Mouse (Mus musculus) monocyte, adult 5-6 weeks (primary cell): ENCODE data around the gene 1110008P14Rik. TPM values are rescaled to one million over a fixed set of nuclear protein-coding genes. Genes with fewer than 3 reads are reported as not detected.

ENCODE experiments used
- ATAC-seq: fragments of 153-309, 156-312 bp; replicated peaks from 2 replicates; pipeline ENCODE4 v1.8.0; 2017; ENCODE audit warnings: mild to moderate bottlenecking; ENCODE audit not compliant: low TSS enrichment, insufficient number of reproducible peaks, severe bottlenecking, poor library complexity, low FRiP score
- total RNA-seq: library from RNA; stranded (forward); fragments of 200-1000, 200-491, 200-594 nt; gene quantifications from 3 replicates; pipeline ENCODE4 v1.2.3, GENCODE M21; 2017

The 1110008P14Rik gene
- total RNA-seq, 1 experiment from 2014 or later, result 9.7 TPM

DNA sequence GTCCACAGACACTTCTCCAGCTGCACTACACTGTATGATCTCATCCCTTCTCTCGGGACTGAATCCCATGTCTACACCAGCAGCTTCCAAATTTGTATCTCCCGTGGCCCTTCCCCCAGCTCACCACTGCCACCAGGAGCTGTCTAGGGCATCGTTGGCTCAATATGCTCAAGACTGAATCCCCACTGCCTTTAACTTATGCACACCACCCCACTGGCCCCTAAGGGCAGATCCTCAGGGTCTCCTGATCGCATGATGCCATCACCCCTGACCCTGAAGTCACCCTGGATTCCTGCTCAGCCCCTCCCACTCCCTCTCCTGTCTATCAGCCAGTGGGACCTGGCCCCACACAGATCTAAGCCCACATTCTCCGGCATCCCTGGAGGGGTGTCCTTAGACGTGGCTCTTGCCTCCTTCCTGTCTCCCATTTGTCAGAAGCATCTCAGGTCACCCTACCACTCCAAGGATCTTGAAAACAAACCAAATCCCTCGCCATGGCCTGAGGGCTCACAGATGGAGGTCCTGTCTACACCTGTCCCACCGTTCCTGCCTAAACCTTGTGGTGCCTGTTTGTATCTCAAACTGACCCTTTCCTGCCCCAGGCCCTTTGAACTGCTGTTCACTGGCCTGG, 32.0 kb downstream of the 1110008P14Rik start:
- ATAC-seq, result no peak

DNA sequence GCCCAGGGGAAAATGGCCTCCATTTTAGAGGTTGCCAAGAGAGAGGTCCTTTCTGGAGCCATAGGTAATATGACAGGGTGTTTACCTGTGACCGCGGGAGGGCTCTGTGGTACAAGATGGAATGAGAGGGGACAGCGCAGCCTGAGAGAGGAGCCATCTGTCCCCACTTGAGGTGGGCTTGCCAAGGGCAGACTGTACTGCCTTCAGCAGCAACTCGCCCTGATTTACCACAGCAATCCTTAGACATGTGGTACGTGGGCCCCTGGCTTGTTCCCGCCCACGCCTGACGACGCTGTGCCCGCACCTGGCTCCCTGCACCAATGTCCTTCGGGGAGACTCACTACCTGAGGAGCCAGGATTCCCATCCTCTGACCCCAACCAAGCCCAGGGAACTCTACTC, 33.4 kb downstream of the 1110008P14Rik start:
- ATAC-seq, result no peak

DNA sequence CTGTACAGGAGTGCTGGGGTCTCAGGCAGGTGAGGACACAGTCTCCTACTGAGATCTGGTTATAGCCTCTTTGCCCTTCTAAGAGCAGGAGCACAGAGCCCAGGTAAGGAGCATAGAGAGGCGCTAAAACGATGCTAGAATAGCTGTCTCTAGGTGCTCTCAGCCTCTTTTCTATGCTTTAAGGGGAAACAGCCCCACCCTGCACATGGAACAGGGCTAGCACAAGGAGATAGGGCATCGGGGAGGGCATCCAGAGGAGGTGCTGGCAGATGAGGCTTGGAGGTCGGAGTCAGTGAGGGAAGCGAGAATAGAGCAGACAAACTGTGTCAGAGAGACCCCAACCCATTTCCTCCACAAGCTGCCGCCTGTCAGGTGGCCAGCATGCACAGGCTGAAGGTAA, 34.7 kb downstream of the 1110008P14Rik start:
- ATAC-seq, result no peak

DNA sequence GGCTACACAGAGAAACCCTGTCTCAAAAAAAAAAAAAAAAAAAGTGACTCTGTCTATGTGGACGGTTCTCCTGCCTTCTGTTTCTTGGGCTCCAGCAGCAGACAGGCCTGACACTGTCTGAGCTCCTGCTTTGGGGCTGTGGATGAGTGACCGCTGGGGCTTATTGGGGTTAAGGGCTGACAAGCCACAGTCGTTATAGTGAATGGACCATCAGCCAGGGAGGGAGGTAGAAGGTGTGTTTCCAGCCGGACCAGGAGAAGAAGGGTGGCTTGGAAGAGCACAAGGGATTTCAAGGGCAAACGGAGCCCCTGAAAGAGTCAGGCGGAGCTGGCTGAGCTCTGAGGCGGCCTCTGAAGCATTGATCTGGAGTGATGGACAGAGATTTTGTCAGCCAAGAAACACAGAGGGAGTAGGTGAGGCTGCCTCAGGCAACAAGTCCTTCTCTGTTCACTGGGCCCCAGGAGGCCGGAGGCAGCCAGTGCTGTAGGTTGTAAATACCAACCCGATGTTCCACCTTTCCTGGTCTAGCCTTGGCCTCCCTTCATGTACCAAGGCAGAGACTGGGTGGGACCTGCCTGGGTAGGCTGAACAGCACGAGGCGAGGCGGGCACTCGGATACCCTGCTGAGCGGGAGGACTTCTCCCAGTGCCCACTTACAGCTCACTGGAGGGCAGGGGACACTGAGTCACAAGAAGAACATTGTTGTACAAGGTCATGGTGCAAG, 37.0 kb downstream of the 1110008P14Rik start:
- ATAC-seq, result no peak

DNA sequence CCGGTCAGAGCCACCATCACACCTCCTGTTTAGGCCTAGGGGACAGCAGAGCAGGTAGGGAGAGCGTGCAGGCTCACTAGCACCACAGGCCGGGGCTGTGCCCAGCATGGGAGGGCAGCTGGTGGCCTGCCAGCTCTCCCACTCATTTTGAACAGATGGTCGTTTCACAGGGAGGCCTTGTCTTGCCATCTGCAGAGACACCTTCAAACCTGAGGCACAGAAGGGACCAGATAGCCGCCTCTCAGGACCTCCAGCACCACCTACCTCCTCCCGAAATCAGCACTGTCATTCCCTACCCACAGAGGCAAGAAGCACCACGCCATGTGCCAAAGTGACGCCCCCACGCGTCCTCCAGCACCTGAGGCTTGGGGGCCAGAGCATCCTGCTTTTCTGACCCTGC, 37.7 kb downstream of the 1110008P14Rik start:
- no peak for ATAC-seq

DNA sequence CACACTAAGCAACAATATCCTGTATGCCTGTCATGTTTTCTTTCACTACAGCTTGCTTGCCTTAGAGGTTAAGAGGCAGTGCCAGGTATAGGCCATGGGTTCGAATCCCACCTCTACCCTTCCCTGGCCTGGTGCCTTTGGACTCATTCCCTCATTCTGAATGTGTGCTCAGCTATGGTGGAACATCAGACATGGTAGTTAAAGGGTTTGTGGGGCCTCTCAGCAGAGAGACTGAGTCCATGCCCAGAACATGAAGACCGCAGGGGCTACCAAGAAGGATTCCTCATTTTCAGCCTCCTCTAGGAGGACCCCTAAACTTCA, 38.4 kb downstream of the 1110008P14Rik start:
- no peak for ATAC-seq

DNA sequence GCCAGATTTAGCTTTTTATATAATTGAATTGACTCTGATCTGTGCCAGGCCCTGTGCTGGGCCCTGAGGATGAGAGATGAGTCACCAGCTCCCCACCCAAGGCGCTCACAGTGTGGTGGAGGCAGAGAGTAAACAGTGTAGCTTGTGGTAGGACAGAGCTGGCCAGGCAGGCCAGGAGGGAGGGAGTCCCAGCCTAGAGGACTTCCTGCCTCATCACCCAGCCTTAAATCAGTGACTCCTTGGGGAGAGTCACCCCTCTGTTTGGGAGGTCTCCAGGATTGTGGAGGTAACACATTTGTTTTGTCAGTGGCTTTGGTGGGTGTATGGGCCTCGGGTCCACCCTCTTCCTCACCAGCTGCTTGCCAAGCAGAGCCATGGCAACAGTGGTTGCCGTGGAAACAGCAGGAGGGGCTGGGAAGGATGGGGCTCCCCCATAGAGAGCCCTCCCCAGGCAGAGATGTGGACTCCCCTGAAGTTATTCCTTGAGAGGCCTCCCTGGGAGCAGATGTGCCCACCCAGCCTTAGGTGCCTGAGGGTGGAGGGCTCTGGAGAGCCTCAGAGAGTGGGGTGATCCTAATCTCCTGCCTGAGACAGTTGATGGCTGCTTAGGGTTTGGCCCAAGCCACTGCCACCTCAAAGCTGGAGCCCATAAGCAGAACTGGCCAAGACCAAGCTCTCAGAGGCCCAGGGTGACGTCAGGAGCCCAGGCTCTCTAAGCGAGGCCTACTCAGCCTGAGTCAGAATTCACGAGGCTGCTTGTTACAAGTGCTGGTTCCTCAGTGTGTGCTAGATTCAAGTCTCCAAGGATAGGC, 39.0 kb downstream of the 1110008P14Rik start:
- ATAC-seq, result no peak

DNA sequence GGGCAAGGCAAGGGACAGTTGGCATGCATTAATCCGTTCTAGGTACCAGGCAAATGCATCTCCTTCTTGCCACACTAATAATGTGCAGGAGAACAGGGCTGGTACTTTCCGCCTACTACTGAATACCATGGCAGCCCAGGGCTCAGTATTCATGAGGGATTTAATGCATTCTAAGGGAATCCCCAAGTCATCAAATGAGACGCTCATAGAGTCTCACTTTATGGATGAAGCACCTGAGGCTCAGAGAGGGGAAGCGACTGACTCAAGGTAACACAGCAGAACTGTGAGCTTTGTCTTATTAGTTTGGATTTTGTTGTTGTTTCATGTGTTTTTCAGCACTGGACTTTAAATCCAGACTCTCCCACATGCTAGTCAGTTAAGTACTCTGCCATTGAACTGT, 39.7 kb downstream of the 1110008P14Rik start:
- ATAC-seq, result no peak

DNA sequence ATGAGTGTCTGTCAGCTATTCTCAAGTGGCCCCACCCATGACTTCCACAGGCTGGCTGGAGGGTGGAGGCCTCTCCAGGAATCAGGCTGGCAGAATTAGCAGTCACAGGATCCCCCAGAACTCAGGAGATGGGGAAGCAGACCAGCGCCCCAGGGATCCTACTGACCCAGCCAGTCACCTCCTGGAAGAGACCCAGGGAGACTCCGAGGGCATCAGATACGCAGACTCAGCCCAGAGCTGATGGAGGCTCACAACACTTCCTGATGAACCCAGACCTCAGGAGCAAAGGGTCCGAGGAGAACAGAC, 40.2 kb downstream of the 1110008P14Rik start:
- ATAC-seq, result no peak

DNA sequence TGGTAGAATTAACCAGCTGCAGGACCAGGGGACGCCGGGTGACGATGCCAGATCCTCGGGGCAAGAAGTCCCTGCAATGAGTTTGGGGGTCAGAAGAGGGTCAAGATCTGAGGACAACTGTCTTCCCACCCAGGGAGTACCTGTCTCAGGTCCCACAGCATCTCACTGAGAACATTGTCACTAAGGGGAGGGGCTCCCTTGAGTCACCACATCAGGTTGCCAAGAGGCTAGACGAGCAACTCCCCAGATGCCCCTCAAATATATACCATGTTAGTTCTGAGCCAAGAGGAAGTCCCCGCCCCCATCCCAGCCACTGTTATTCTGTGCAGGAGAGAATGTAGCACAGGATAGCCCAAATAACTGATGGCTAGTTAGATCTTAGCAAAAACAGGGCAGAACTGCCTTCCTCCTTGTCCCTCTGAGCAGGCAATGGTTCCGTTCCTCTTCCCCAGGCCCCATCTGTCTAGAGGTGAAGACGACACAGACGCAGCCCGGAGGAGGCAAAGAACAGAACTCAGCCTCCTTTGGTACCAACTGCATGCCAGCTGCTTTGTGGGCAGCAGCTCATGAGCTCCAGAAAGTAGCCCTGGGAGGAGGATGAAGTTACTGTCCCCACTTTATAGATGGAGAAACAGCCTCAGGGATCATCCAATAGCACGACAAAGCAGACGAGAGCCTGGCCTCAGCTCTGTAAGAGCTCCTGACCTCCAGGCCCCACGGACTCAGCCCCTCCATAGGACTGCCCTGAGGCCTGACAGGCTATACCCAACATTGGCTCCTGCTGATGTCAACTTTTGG, 40.7 kb downstream of the 1110008P14Rik start:
- ATAC-seq, result no peak

DNA sequence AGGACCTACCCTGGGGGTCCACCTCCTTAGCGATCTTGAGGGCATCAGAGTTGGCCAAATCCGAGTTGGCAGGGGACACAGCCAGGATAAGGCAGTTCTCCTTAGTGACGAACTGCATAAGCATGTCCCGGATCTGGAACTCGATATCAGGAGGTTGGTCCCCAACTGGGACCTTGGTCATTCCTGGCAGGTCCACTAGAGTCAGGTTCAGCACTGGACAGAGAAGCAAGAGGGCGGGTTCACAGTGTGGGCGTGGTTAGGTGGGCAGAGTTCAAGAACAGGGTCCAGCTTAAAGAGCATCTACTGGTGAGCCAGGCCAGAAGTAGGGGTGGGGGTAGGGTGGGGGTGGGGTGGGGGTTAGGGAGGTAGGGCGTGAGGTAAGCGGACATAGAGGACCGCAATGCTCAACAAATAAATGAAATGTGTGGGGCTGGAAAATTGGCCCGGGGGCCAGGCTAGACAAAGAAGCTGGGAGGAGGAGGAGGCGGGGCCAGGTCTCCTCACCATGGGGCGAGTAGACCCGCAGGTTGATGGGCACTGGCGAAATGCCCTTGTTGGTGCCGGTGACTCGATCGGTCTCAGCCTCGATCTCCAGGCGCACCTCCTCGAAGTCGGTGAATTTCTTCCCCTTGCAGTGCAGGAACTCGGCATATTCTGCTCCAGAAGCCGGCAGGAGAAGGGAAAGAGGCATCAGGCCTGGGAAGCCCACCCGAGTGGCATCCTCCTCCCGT, 41.7 kb downstream of the 1110008P14Rik start:
- ATAC-seq, result no peak

DNA sequence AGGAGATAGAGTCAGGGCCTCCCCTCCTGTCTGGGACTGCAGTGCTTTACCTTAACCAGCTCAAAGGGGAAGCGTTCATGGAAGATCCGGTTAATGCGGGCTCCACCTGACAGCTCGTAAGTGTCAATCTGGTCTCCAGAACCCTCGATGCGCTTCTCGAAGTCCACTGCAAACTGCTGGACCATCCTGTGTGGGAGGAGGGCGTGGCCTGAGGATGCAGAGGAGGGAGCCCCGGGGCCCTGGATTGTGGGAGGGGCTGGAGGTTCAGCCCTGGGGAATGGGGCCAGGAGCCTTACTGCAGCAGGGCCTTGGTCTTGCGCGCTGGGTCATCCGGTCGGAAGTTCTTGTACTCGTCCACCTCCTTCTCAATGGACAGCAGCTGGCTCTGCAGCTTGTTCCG, 45.9 kb downstream of the 1110008P14Rik start:
- no peak for ATAC-seq

DNA sequence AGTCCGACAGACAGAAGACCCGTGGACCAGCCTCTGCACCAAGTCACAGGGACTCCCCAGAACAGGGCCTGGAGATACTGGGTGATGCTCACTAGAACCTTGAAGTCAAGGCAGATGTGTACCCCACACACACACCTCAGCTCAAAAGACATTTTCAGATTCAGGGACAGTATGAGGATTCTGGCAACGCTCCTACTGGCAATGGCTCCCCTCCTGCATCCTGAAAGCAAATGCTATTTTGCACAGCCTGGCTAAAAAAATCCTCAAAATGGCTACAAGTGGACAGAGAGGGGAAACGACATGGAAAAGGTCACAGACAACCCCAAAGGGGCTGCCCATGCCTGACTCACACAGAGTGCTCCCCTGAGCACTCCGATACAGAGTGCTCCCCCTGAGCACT, 49.6 kb downstream of the 1110008P14Rik start:
- ATAC-seq, result no peak

DNA sequence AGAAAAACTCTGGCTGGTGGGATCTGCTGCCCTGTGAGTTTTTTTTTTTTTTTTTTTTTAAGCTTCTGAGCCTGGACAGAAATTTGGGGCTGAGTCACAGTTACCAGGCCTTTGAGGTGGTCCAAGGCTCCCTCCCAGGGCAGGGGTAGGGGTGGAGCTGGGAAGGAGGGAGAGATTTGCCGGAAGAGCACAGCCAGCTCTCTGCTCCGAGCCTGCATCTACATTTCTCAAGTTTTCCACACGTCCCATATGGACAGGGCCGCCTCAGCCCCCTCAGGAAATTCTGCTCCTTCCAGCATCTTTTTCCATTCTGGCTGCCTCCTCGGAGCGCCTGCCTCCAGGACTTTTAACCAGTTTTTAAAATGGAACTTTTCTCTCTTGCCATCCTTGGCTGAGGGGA, 52.2 kb downstream of the 1110008P14Rik start:
- no peak for ATAC-seq

DNA sequence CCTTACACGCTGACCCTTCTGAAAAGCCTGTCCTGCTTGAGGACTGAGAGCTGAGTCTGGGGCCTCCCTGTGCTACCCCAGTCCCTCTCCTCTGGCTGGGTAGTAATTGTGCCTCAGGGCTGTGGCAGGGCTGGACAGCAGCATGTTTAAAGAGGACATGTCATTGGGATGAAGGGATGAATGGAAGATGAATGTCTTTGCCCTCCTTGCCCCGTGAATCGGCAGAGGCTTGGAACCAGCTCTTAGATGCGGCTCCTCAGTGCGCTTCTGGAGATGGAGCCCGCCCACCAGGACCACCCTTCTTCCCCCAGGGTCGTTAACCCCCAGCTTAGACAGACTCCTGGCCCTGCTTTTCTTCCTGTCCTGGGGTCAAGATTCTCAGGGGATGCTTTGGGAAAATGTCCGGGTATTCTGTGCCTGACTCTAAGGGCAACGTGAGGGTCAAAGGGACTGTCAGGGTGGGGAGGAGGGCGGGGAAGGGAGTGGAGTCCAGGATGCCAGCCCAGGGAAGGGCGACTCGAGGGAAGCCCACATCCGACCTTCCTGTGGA, 52.8 kb downstream of the 1110008P14Rik start:
- no peak for ATAC-seq

DNA sequence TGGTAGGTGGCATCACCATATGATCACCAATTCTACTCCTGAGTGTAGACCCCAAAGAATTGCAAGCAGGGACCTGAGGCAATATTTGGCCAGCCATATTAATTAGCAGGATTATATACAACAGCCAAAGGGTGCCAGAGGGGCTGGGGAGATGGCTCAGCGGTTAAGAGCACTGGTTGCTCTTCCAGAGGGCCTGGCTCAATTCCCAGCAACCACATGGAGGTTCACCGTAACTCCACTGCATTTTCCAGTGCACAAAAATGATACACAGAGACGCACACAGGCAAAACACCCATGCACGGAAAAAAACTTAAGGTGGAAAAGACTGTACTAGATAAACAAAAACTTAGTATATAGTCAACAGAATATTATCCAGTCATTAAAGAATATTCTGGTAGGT, 54.5 kb downstream of the 1110008P14Rik start:
- ATAC-seq, result no peak
